In the genomic region with DNA sequence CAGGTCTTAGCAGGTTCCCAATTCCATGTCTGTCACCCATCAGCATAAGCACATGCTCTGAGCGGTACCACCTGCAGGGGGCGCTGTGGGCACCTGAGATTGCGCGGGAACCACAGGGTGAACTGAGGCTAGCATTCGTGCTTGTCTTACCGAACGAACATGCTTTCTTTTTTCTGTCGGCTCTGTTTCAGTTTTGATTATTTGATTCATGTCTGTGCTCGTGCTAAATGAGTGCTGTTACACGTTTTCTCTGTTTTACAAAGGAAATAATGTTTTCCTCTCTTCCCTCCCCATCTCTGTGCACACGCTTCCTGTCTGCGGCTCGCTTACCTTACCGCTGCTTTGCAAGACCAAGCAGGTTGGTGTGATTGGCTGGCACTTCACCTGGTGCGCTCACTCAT, we compare ENCODE assay signal across 10 mouse cellular contexts. TPM values are rescaled to one million over a fixed set of nuclear protein-coding genes. Genes with fewer than 3 reads are reported as not detected.
A peak's percentile ranks its signal among the peaks of the same experiment; 100 is the strongest.
DNase-seq lines count a peak whose midpoint lies in the region; ATAC-seq and TF ChIP-seq lines count a peak whose summit lies in the region.
"Had no signal": no experiment of that assay in that cellular context is flagged by ENCODE, and none has a peak within 500 bp of the region (broad histone marks: within the 10 kb centered on the region; RNA-seq: fewer than 3 reads in every experiment).

No protein-coding gene starts in this region.

- TF ChIP-seq CTCF in Patski (IDR thresholded peaks at IDR 0.05) = peak; percentile 87
- TF ChIP-seq CTCF in midbrain, postnatal 0 days (IDR thresholded peaks at IDR 0.05) = peak; percentile 72

- WGBS in hindbrain, embryonic 10.5 days = 40% methylated on average over 15 of the region's 15 CpGs
- WGBS in hindbrain, embryonic 12.5 days = 44% methylated on average over 15 of the region's 15 CpGs
- WGBS in embryonic facial prominence, embryonic 11.5 days = 39% methylated on average over 15 of the region's 15 CpGs
- 47% methylated on average over 15 of the region's 15 CpGs for WGBS in midbrain, postnatal 0 days

- H3K9ac ChIP-seq in hindbrain, embryonic 12.5 days = no peak overlapping the region
- no peak overlapping the region for H3K9ac ChIP-seq in embryonic facial prominence, embryonic 11.5 days (replicated peaks; ENCODE audit: low read length)
- no peak overlapping the region for H3K9ac ChIP-seq in midbrain, postnatal 0 days (replicated peaks; ENCODE audit: low read length, poor library complexity, severe bottlenecking)

- ATAC-seq in hindbrain, embryonic 12.5 days (ENCODE audit: low FRiP score) = no peak
- no peak for ATAC-seq in Patski
- no peak for ATAC-seq in embryonic facial prominence, embryonic 11.5 days (replicated peaks; ENCODE audit: insufficient number of reproducible peaks, low FRiP score, low TSS enrichment, low read depth)
- ATAC-seq in midbrain, postnatal 0 days (ENCODE audit: low FRiP score) = no peak

- no peak overlapping the region for H3K4me3 ChIP-seq in hindbrain, embryonic 10.5 days
- H3K4me3 ChIP-seq in hindbrain, embryonic 12.5 days = no peak overlapping the region
- no peak overlapping the region for H3K4me3 ChIP-seq in embryonic facial prominence, embryonic 11.5 days (ENCODE audit: low read depth, low read length)
- no peak overlapping the region for H3K4me3 ChIP-seq in midbrain, postnatal 0 days (ENCODE audit: low read depth, low read length)
- H3K4me3 ChIP-seq: myocyte had no signal

- no peaks in the 10 kb centered on the region for H3K27me3 ChIP-seq in hindbrain, embryonic 10.5 days (ENCODE audit: insufficient read depth, poor library complexity, severe bottlenecking)
- no peaks in the 10 kb centered on the region for H3K27me3 ChIP-seq in hindbrain, embryonic 12.5 days
- H3K27me3 ChIP-seq in Patski = no peaks in the 10 kb centered on the region
- H3K27me3 ChIP-seq in embryonic facial prominence, embryonic 11.5 days (ENCODE audit: control insufficient read depth, insufficient read depth, low read length) = no peaks in the 10 kb centered on the region
- no peaks in the 10 kb centered on the region for H3K27me3 ChIP-seq in midbrain, postnatal 0 days (ENCODE audit: insufficient read depth, low read length)

- no peaks in the 10 kb centered on the region for H3K4me1 ChIP-seq in hindbrain, embryonic 10.5 days (replicated peaks)
- no peaks in the 10 kb centered on the region for H3K4me1 ChIP-seq in hindbrain, embryonic 12.5 days
- no peaks in the 10 kb centered on the region for H3K4me1 ChIP-seq in embryonic facial prominence, embryonic 11.5 days (ENCODE audit: control insufficient read depth, insufficient read depth, low read length)
- no peaks in the 10 kb centered on the region for H3K4me1 ChIP-seq in midbrain, postnatal 0 days (ENCODE audit: insufficient read depth, low read length)

- H3K27ac ChIP-seq in hindbrain, embryonic 10.5 days = no peak overlapping the region
- H3K27ac ChIP-seq in hindbrain, embryonic 12.5 days = no peak overlapping the region
- no peak overlapping the region for H3K27ac ChIP-seq in embryonic facial prominence, embryonic 11.5 days (replicated peaks; ENCODE audit: low read depth, low read length)
- H3K27ac ChIP-seq in midbrain, postnatal 0 days (ENCODE audit: low read depth, low read length) = no peak overlapping the region

- no peaks in the 10 kb centered on the region for H3K9me3 ChIP-seq in hindbrain, embryonic 10.5 days
- no peaks in the 10 kb centered on the region for H3K9me3 ChIP-seq in hindbrain, embryonic 12.5 days (replicated peaks)
- H3K9me3 ChIP-seq in embryonic facial prominence, embryonic 11.5 days (replicated peaks; ENCODE audit: control insufficient read depth, low read length) = no peaks in the 10 kb centered on the region
- H3K9me3 ChIP-seq in midbrain, postnatal 0 days (ENCODE audit: low read length) = no peaks in the 10 kb centered on the region

- no peak overlapping the region for H3K4me2 ChIP-seq in hindbrain, embryonic 12.5 days (replicated peaks)
- no peak overlapping the region for H3K4me2 ChIP-seq in embryonic facial prominence, embryonic 11.5 days (ENCODE audit: low read depth, low read length)
- H3K4me2 ChIP-seq in midbrain, postnatal 0 days (ENCODE audit: low read depth, low read length, poor library complexity, severe bottlenecking) = no peak overlapping the region

- CTCF ChIA-PET in Patski (lab: Charles Lee) = interaction anchor here (0.9 to 3.7 kb wide), 7 partner anchors 9 to 50 kb away, joined by 3 to 19 read pairs (median 3); partner anchors contain the start of gene Kif3a

- POLR2A ChIA-PET in Patski (lab: Charles Lee) = no interaction called here

- H3K36me3 ChIP-seq in hindbrain, embryonic 10.5 days = peaks cover 89% of the 10 kb centered on the region
- H3K36me3 ChIP-seq in hindbrain, embryonic 12.5 days = peaks cover 81% of the 10 kb centered on the region
- H3K36me3 ChIP-seq in embryonic facial prominence, embryonic 11.5 days (replicated peaks; ENCODE audit: control insufficient read depth, insufficient read depth, low read depth, low read length) = no peaks in the 10 kb centered on the region; the same call in 1 of the 2 replicates
- H3K36me3 ChIP-seq in midbrain, postnatal 0 days (ENCODE audit: insufficient read depth, low read length) = peaks cover 69% of the 10 kb centered on the region

- in situ Hi-C loops in Patski (cut with MboI; ENCODE audit: low pct_unique_long_range_greater_than_20kb) = no loop called here

- DNase-seq in hindbrain, embryonic 10.5 days (ENCODE audit: low spot score) = peak; percentile 57
- peak; percentile 83 to 84 for DNase-seq in B cell, adult 2 months
- no peak for DNase-seq in Patski (ENCODE audit: low read depth, low spot score)
- DNase-seq in embryonic facial prominence, embryonic 11.5 days (ENCODE audit: low spot score) = peak; percentile 60
- peak; percentile 37 to 74 for DNase-seq in layer of hippocampus, postnatal 25 days (ENCODE audit: extremely low spot score in 1 of 2, low spot score in 1 of 2)
- no peak for DNase-seq in midbrain, postnatal 0 days (ENCODE audit: low spot score)
- DNase-seq in thymus, postnatal 36 days = peak; percentile 59 to 68

RNA-seq across cellular contexts. Expression of gene Kif3a, which starts 23.2 kb away (rescaled TPM):
- 67.8 and 71.5 TPM in 2 replicates for polyA plus RNA-seq in hindbrain, embryonic 10.5 days (2016; fragmentation: Nextera tagmentation; extraction: Ambion mirVana)
- polyA plus RNA-seq in hindbrain, embryonic 12.5 days (2016; fragmentation: Nextera tagmentation; extraction: Ambion mirVana) = 155 and 160 TPM in 2 replicates
- polyA plus RNA-seq in Patski (2021) = 52.7 TPM
- 71.6 and 86.4 TPM in 2 replicates for polyA plus RNA-seq in embryonic facial prominence, embryonic 11.5 days (2014; fragmentation: Nextera tagmentation; extraction: Ambion mirVana)
- total RNA-seq in layer of hippocampus, postnatal 25 days (2021) = 100 to 1,000 TPM; 120 to 131 TPM
- total RNA-seq in midbrain, postnatal 0 days (2014; rRNA removed) = 114 and 117 TPM in 2 replicates
- 335 and 386 TPM in 2 replicates for polyA plus RNA-seq in midbrain, postnatal 0 days (2015; fragmentation: Nextera tagmentation; extraction: Ambion mirVana)

RNA-seq across cellular contexts. Expression of gene Il4, which starts 28.1 kb away (rescaled TPM):
- polyA plus RNA-seq in hindbrain, embryonic 10.5 days (2016; fragmentation: Nextera tagmentation; extraction: Ambion mirVana) = 0.66 and 1.2 TPM in 2 replicates
- polyA plus RNA-seq in hindbrain, embryonic 12.5 days (2016; fragmentation: Nextera tagmentation; extraction: Ambion mirVana) = 1.8 and 2.3 TPM in 2 replicates
- polyA plus RNA-seq in Patski (2021) = 3.2 TPM
- 2.2 and 2.8 TPM in 2 replicates for polyA plus RNA-seq in embryonic facial prominence, embryonic 11.5 days (2014; fragmentation: Nextera tagmentation; extraction: Ambion mirVana)
- not detected for total RNA-seq in layer of hippocampus, postnatal 25 days (2021)
- not detected in 2 replicates for total RNA-seq in midbrain, postnatal 0 days (2014; rRNA removed)
- polyA plus RNA-seq in midbrain, postnatal 0 days (2015; fragmentation: Nextera tagmentation; extraction: Ambion mirVana) = 3.9 and 4.9 TPM in 2 replicates
- polyA plus RNA-seq: frontal cortex, adult 2 months had no signal

RNA-seq across cellular contexts. Expression of gene Il13, which starts 44.1 kb away (rescaled TPM):
- polyA plus RNA-seq in hindbrain, embryonic 10.5 days (2016; fragmentation: Nextera tagmentation; extraction: Ambion mirVana) = not detected in 2 replicates
- not detected in 2 replicates for polyA plus RNA-seq in hindbrain, embryonic 12.5 days (2016; fragmentation: Nextera tagmentation; extraction: Ambion mirVana)
- polyA plus RNA-seq in Patski (2021) = not detected
- not detected in 2 replicates for polyA plus RNA-seq in embryonic facial prominence, embryonic 11.5 days (2014; fragmentation: Nextera tagmentation; extraction: Ambion mirVana)
- not detected for total RNA-seq in layer of hippocampus, postnatal 25 days (2021)
- not detected in 2 replicates for total RNA-seq in midbrain, postnatal 0 days (2014; rRNA removed)
- polyA plus RNA-seq in midbrain, postnatal 0 days (2015; fragmentation: Nextera tagmentation; extraction: Ambion mirVana) = not detected in 2 replicates
- polyA plus RNA-seq: frontal cortex, adult 2 months; myocyte had no signal

Comparison
In these comparisons a context has a peak if more than half of its experiments do, and no peak if none do; other contexts are left out.
1. DNase-seq: peak in hindbrain, embryonic 10.5 days (single experiment), B cell, adult 2 months (2 of 2), embryonic facial prominence, embryonic 11.5 days (single experiment), layer of hippocampus, postnatal 25 days (2 of 2) and thymus, postnatal 36 days (2 of 2); none in Patski (single experiment) and midbrain, postnatal 0 days (single experiment).